Mouse (Mus musculus) liver, embryonic 14.5 days (tissue): Measurements from ENCODE around the gene Adh5. TPM values are rescaled to one million over a fixed set of nuclear protein-coding genes. Genes with fewer than 3 reads are reported as not detected.

Experiments used
- ATAC-seq: fragments of 200-750 bp; cut with Nextera tagmentation; 2 replicates; pipeline ENCODE4 v1.8.0; 2017; ENCODE audit warnings: moderate number of reproducible peaks, mild to moderate bottlenecking, moderate library complexity; ENCODE audit not compliant: insufficient read depth
- DNase-seq, 3 experiments: peaks; one replicate each; pipeline ENCODE4 v3.0.0-alpha.2; 2012 to 2013; ENCODE audit warnings: low read depth in 3 of 3, low spot score in 3 of 3
- H3K27ac ChIP-seq: fragments of 300-500 bp; sonication (generic); 2 replicates; pipeline ENCODE4 v1.5.1; 2014; ENCODE audit warnings: moderate library complexity, mild to moderate bottlenecking, control low read depth, inconsistent platforms
- H3K27me3 ChIP-seq: fragments of 300-500 bp; sonication (generic); 2 replicates; pipeline ENCODE4 v1.6.1; 2014; ENCODE audit warnings: mild to moderate bottlenecking, low read length, moderate library complexity; ENCODE audit not compliant: control insufficient read depth, insufficient read depth
- H3K36me3 ChIP-seq: fragments of 300-500 bp; sonication (generic); replicated peaks from 2 replicates; pipeline ENCODE4 v1.6.1; 2014; ENCODE audit warnings: low read depth; ENCODE audit not compliant: control insufficient read depth, insufficient read depth
- H3K4me1 ChIP-seq, 2 experiments: fragments of 200-500 bp in 1 of 2; fragments of 300-500 bp in 1 of 2; sonication (generic) in 1 of 2; replicated peaks; 2 replicates each; pipeline ENCODE4 v1.6.1; 2012 to 2014; ENCODE audit warnings: antibody characterized with exemption in 1 of 2, inconsistent platforms in 1 of 2, low read length in 1 of 2; ENCODE audit not compliant: control insufficient read depth in 2 of 2, insufficient read depth in 2 of 2
- H3K4me2 ChIP-seq: fragments of 300-500 bp; sonication (generic); 2 replicates; pipeline ENCODE4 v1.6.1; 2014; ENCODE audit warnings: low read depth, mild to moderate bottlenecking, control low read depth, moderate library complexity
- H3K4me3 ChIP-seq, 2 experiments: fragments of 200-500 bp in 1 of 2; fragments of 300-500 bp in 1 of 2; sonication (generic) in 1 of 2; 2 replicates each; pipeline ENCODE4 v1.5.1; 2012 to 2014; ENCODE audit warnings: low read depth in 2 of 2, low read length in 2 of 2, mild to moderate bottlenecking in 2 of 2, control low read depth in 1 of 2, inconsistent platforms in 1 of 2, moderate library complexity in 1 of 2; ENCODE audit not compliant: insufficient read depth in 1 of 2
- H3K9ac ChIP-seq: fragments of 300-500 bp; sonication (generic); replicated peaks from 2 replicates; pipeline ENCODE4 v1.6.1; 2014; ENCODE audit warnings: mild to moderate bottlenecking, control low read depth, moderate library complexity
- H3K9me3 ChIP-seq: fragments of 300-500 bp; sonication (generic); 2 replicates; pipeline ENCODE4 v1.6.1; 2016; ENCODE audit warnings: low read length, mixed read lengths; ENCODE audit not compliant: control insufficient read depth
- CTCF ChIP-seq: IDR thresholded peaks from 2 replicates; pipeline ENCODE4 v1.5.1; 2016; ENCODE audit warnings: antibody characterized with exemption, low read depth, control low read depth
- EP300 ChIP-seq: IDR thresholded peaks from 2 replicates; pipeline ENCODE4 v1.6.1; 2016; ENCODE audit warnings: antibody characterized with exemption, low read depth
- WGBS: fragments of 180-500 bp; shearing (Covaris S2); extraction: QIAGEN DNeasy Blood & Tissue Kit; methylation state at CpG from one replicate; pipeline ENCODE4 v1.1.7; 2014; ENCODE audit not compliant: insufficient replicate concordance; 5-methylcytosine and 5-hydroxymethylcytosine counted together
- polyA plus RNA-seq, 2 experiments: library from polyadenylated mRNA; depleted of rRNA in 1 of 2; stranded (reverse) in 1 of 2; unstranded in 1 of 2; fragments of >200 nt; fragmentation: Nextera tagmentation in 1 of 2; extraction: Ambion mirVana in 1 of 2; gene quantifications; 2 replicates each; pipeline versions ENCODE4 v1.2.1 to v1.2.3; 2012 to 2014

Gene Adh5
- polyA plus RNA-seq, 2 experiments = 38.9 to 92.6 TPM

DNA sequence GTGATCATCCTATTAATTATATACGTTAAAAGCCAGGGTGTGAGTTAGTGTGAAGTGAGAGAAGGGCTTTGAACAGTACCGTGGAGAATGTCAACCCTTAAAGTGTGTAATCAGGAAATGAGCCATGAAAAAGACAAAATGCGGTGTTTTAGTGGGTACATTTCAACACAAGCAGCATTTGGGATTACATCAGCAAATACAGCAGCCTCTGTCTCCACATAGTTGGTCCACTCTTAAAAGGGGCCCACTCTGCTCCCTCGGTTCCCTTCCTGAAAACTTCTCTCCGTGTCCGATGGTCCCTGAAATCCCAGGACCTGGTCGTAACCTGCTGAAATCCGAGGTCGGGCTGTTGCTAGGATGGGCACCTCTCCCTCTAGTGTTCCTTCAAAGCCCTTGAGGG is 690 bp upstream of the Adh5 start:
- Histone ChIP-seq H3K27ac (no peak overlapping the region), H3K36me3 (peaks cover 6% of the 10 kb centered on the region; the same call in 1 of the 2 replicates), H3K4me3 (peak overlapping the region; percentile 73 to 80), H3K4me2 (peak overlapping the region; percentile 97), H3K9me3 (no peaks in the 10 kb centered on the region), H3K9ac (peak overlapping the region; percentile 60), H3K27me3 (no peaks in the 10 kb centered on the region), H3K4me1 (peaks cover 2 to 8% of the 10 kb centered on the region in 2 experiments; a peak in 3 of 4 replicates)
- no peak for ATAC-seq
- TF ChIP-seq EP300 (no peak), CTCF (0 out of 2 replicates have a peak, but pooled peaks have one; percentile 22)
- 4% methylated on average over 9 of the region's 9 CpGs for WGBS
- peak in 1 of 3 experiments; percentile 22 for DNase-seq

DNA sequence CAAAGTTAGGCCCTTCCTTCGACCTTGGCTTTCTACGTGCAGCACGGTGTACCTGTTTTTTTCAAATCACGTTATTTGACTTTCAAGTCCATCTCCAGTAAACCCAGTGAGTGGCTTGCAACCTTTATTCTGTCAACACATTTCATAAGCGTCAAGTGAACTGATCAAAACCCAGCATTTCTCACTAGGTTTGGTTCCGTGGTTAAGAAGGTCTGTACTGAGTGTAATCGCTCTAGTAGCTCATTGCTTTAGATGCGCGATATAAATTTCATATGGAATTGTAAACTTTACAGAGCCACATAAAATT is 525 bp downstream of the Adh5 start:
- WGBS = 3% methylated on average over 9 of the region's 9 CpGs
- peak overlapping the region; percentile 16; the same call in 1 of the 2 replicates for H3K27ac ChIP-seq
- peak overlapping the region; percentile 80 to 81 for H3K4me3 ChIP-seq
- peak overlapping the region; percentile 97 for H3K4me2 ChIP-seq
- peak overlapping the region; percentile 68 for H3K9ac ChIP-seq
- peaks cover 6% of the 10 kb centered on the region; the same call in 1 of the 2 replicates for H3K36me3 ChIP-seq
- TF ChIP-seq EP300 (no peak), CTCF (no peak)
- H3K9me3 ChIP-seq = no peaks in the 10 kb centered on the region
- DNase-seq = peak; percentile 10 to 23 (median 14)
- ATAC-seq = no peak
- peaks cover 2 to 8% of the 10 kb centered on the region in 2 experiments; a peak in 3 of 4 replicates for H3K4me1 ChIP-seq
- H3K27me3 ChIP-seq = no peaks in the 10 kb centered on the region

DNA sequence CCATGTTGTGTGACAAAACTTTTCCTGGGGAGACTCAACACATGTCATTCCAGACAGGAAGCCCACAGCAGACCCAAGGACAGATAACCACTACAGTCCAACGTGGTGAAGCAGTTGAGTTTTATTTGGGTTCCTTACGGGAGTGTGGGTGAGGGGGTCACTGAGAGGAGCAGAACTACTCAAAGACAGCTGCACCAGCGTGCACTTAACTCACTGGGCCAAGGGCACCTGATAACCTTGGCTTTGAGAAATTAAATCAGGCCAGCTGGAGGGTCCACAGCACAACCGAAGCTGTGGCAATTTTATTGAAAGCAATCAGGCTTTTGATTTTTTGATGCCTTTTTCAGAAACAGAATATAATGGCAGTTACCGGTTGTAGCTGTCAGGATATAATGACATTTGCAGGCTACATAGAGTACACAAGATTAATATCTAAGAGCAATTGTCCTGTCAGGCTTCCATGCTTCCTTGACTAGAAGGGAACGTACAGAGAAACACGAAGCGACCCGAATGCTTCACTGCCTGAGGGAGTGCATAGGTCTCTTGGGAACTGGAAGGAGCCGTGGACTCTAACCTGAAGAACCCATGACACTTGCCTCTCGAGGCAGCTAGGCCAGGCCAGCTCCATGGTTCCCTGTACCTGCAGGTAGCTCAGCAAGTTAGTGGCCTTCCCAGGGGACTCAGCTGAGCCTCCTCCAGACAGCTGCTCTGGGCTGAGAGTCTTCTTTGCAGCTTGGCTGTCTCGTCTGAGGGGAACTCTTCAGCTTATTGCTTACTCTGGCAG is 5.4 kb downstream of the Adh5 start:
- DNase-seq (no peak), ATAC-seq (no peak)
- TF ChIP-seq CTCF = no peak
- TF ChIP-seq EP300 = no peak
- Histone ChIP-seq H3K4me3 (no peak overlapping the region), H3K9ac (no peak overlapping the region), H3K27me3 (no peaks in the 10 kb centered on the region), H3K27ac (no peak overlapping the region), H3K9me3 (no peaks in the 10 kb centered on the region), H3K36me3 (peaks cover 20% of the 10 kb centered on the region; the same call in 1 of the 2 replicates), H3K4me1 (peaks cover 2 to 4% of the 10 kb centered on the region in 2 experiments; a peak in 3 of 4 replicates), H3K4me2 (no peak overlapping the region)
- WGBS = 65% methylated on average over 12 of the region's 12 CpGs

DNA sequence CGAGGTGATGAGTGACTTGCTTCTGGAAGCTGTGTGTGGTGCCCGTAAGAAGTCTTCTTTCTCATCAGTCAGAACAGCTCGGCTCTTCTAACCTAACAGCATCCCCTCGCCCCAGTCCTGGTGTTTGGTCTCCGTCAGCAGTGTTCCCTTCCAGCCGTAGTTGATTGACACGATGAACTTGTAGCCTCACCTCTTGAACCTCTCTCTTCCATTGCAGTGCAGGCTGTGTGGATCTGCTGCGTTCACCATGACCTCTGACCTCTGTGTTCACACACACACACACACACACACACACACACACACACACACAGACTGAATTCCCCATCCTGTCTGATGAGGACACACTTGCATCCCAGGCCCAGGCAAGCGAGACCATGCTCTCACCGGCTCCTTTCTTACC is 9.3 kb downstream of the Adh5 start:
- Histone ChIP-seq H3K27me3 (no peaks in the 10 kb centered on the region), H3K4me3 (no peak overlapping the region), H3K36me3 (peaks cover 22% of the 10 kb centered on the region), H3K4me1 (no peaks in the 10 kb centered on the region), H3K9ac (no peak overlapping the region), H3K27ac (no peak overlapping the region), H3K4me2 (no peak overlapping the region), H3K9me3 (no peaks in the 10 kb centered on the region)
- DNase-seq (no peak), ATAC-seq (peak; percentile 15; the same call in 1 of the 2 replicates)
- WGBS = 76% methylated on average over 10 of the region's 10 CpGs
- no peak for TF ChIP-seq CTCF
- no peak for TF ChIP-seq EP300

DNA sequence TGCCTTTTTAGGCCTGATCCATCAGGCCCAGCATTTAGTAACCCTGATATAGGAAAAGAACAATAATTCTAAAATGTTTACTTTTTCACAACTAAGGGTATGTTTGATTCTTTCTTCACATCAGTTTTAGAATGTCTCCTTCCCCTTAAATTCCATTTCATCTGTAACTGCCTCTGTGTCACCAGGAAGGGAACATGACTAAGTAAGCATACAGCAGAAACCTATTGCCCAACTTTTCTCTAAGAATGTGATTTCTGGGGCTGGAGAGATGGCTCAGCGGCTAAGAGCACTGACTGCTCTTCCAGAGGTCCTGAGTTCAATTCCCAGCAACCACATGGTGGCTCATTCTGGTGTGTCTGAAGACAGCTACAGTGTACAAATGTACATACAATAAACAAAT is 11.3 kb downstream of the Adh5 start:
- no peak overlapping the region for H3K9ac ChIP-seq
- H3K4me3 ChIP-seq = no peak overlapping the region
- H3K27me3 ChIP-seq = no peaks in the 10 kb centered on the region
- H3K4me2 ChIP-seq = no peak overlapping the region
- no peak overlapping the region for H3K27ac ChIP-seq
- ATAC-seq (no peak), DNase-seq (no peak)
- H3K9me3 ChIP-seq = no peaks in the 10 kb centered on the region
- WGBS = 85% methylated on average over 1 of the region's 1 CpGs
- H3K36me3 ChIP-seq = peaks cover 32% of the 10 kb centered on the region
- H3K4me1 ChIP-seq = no peaks in the 10 kb centered on the region
- TF ChIP-seq EP300 (no peak), CTCF (no peak)
